Mouse (Mus musculus) MEL (cell line): ENCODE results near the gene Btf3l4. TPM values are rescaled to one million over a fixed set of nuclear protein-coding genes. Genes with fewer than 3 reads are reported as not detected.

Experiments
- DNase-seq: peaks from one replicate; pipeline ENCODE4 v3.0.0; 2011; ENCODE audit warnings: low read depth, low spot score
- H3K27ac ChIP-seq: 2 replicates; pipeline ENCODE4 v1.5.1; 2012; ENCODE audit warnings: low read depth, mild to moderate bottlenecking, control low read depth, low read length, moderate library complexity; ENCODE audit not compliant: control insufficient read depth
- H3K27me3 ChIP-seq, 2 experiments: fragments of 150-350 bp in 1 of 2; sonication (generic) in 1 of 2; 2 replicates each; pipeline ENCODE4 v1.6.1; 2012; ENCODE audit warnings: low read length in 2 of 2, mild to moderate bottlenecking in 2 of 2, improper control_type of control experiment in 1 of 2, moderate library complexity in 1 of 2; ENCODE audit not compliant: insufficient read depth in 2 of 2, control insufficient read depth in 1 of 2
- H3K36me3 ChIP-seq, 2 experiments: 2 replicates each; pipeline ENCODE4 v1.6.1; 2012 to 2014; ENCODE audit warnings: low read length in 2 of 2, improper control_type of control experiment in 1 of 2, inconsistent platforms in 1 of 2, mild to moderate bottlenecking in 1 of 2; ENCODE audit not compliant: insufficient read depth in 2 of 2, control insufficient read depth in 1 of 2
- H3K4me1 ChIP-seq, 2 experiments: fragments of 150-350 bp in 1 of 2; sonication (generic) in 1 of 2; 2 replicates each; pipeline ENCODE4 v1.6.1; 2012; ENCODE audit warnings: low read length in 2 of 2, improper control_type of control experiment in 1 of 2, mild to moderate bottlenecking in 1 of 2; ENCODE audit not compliant: insufficient read depth in 2 of 2, control insufficient read depth in 1 of 2
- H3K4me3 ChIP-seq, 2 experiments: fragments of 150-350 bp in 1 of 2; sonication (generic) in 1 of 2; 2 replicates each; pipeline ENCODE4 v1.5.1; 2012; ENCODE audit warnings: low read depth in 2 of 2, low read length in 2 of 2, mild to moderate bottlenecking in 2 of 2, moderate library complexity in 2 of 2, control low read depth in 1 of 2, improper control_type of control experiment in 1 of 2; ENCODE audit not compliant: control insufficient read depth in 1 of 2, insufficient read depth in 1 of 2
- H3K79me2 ChIP-seq: 2 replicates; pipeline ENCODE4 v1.6.1; 2012; ENCODE audit warnings: mild to moderate bottlenecking, low read length, moderate library complexity; ENCODE audit not compliant: control insufficient read depth, poor library complexity, insufficient read depth
- H3K9ac ChIP-seq: 2 replicates; pipeline ENCODE4 v1.6.1; 2012; ENCODE audit warnings: low read depth, mild to moderate bottlenecking, control low read depth, low read length, moderate library complexity; ENCODE audit not compliant: control insufficient read depth, poor library complexity, severe bottlenecking
- H3K9me3 ChIP-seq: fragments of 150-350 bp; sonication (generic); replicated peaks from 2 replicates; pipeline ENCODE4 v1.6.1; 2012; ENCODE audit warnings: mild to moderate bottlenecking, low read length, improper control_type of control experiment, moderate library complexity; ENCODE audit not compliant: insufficient read depth
- BHLHE40 ChIP-seq: IDR thresholded peaks from 2 replicates; pipeline ENCODE4 v1.6.1; 2012; ENCODE audit warnings: low read depth, mild to moderate bottlenecking, inconsistent platforms, low read length, improper control_type of control experiment, borderline replicate concordance
- CHD1 ChIP-seq: IDR thresholded peaks from 2 replicates; pipeline ENCODE4 v1.6.1; 2012; ENCODE audit warnings: low read depth, mild to moderate bottlenecking, inconsistent platforms, low read length, improper control_type of control experiment
- CHD2 ChIP-seq: IDR thresholded peaks from 2 replicates; pipeline ENCODE4 v1.6.1; 2011; ENCODE audit warnings: low read length, improper control_type of control experiment
- CTCF ChIP-seq, 3 experiments: IDR thresholded peaks in 2 of 3; conservative IDR thresholded peaks in 1 of 3; 2 replicates each; pipeline ENCODE4 v1.5.1; 2011 to 2012; ENCODE audit warnings: low read length in 3 of 3, low read depth in 2 of 3, mild to moderate bottlenecking in 2 of 3, improper control_type of control experiment in 1 of 3, inconsistent platforms in 1 of 3, mixed read lengths in 1 of 3, moderate library complexity in 1 of 3; ENCODE audit not compliant: control insufficient read depth in 1 of 3, insufficient read depth in 1 of 3, poor library complexity in 1 of 3, severe bottlenecking in 1 of 3
- E2F4 ChIP-seq: IDR thresholded peaks from 2 replicates; pipeline ENCODE4 v1.6.1; 2011; ENCODE audit warnings: low read depth, low read length, improper control_type of control experiment, borderline replicate concordance
- ELF1 ChIP-seq: IDR thresholded peaks from 2 replicates; pipeline ENCODE4 v1.6.1; 2014; ENCODE audit warnings: low read depth, mild to moderate bottlenecking, inconsistent platforms, low read length, improper control_type of control experiment, moderate library complexity
- ETS1 ChIP-seq: IDR thresholded peaks from 2 replicates; pipeline ENCODE4 v1.6.1; 2012; ENCODE audit warnings: low read depth, mild to moderate bottlenecking, inconsistent platforms, low read length, improper control_type of control experiment, moderate library complexity
- HCFC1 ChIP-seq: IDR thresholded peaks from 2 replicates; pipeline ENCODE4 v1.6.1; 2012; ENCODE audit warnings: low read depth, mild to moderate bottlenecking, inconsistent platforms, low read length, improper control_type of control experiment, moderate library complexity
- JUND ChIP-seq: IDR thresholded peaks from 2 replicates; pipeline ENCODE4 v1.6.1; 2011; ENCODE audit warnings: low read depth, mild to moderate bottlenecking, improper control_type of control experiment, low read length
- KAT2A ChIP-seq: conservative IDR thresholded peaks from 2 replicates; pipeline ENCODE4 v1.6.1; 2012; ENCODE audit warnings: low read depth, low read length, improper control_type of control experiment, inconsistent platforms
- MAFK ChIP-seq: IDR thresholded peaks from 2 replicates; pipeline ENCODE4 v1.6.1; 2011; ENCODE audit warnings: low read depth, mild to moderate bottlenecking, low read length, improper control_type of control experiment, borderline replicate concordance
- MAZ ChIP-seq: IDR thresholded peaks from 2 replicates; pipeline ENCODE4 v1.6.1; 2012; ENCODE audit warnings: low read depth, mild to moderate bottlenecking, inconsistent platforms, low read length, improper control_type of control experiment
- MEF2A ChIP-seq: IDR thresholded peaks from 2 replicates; pipeline ENCODE4 v1.6.1; 2014; ENCODE audit warnings: low read depth, mild to moderate bottlenecking, inconsistent platforms, low read length, improper control_type of control experiment; ENCODE audit not compliant: poor library complexity, insufficient replicate concordance, severe bottlenecking; ENCODE audit errors: extremely low read depth
- MXI1 ChIP-seq: IDR thresholded peaks from 2 replicates; pipeline ENCODE4 v1.6.1; 2011; ENCODE audit warnings: mild to moderate bottlenecking, low read depth, low read length, improper control_type of control experiment
- MYB ChIP-seq: IDR thresholded peaks from 2 replicates; pipeline ENCODE4 v1.6.1; 2011; ENCODE audit warnings: mild to moderate bottlenecking, low read depth, low read length, improper control_type of control experiment
- MYC ChIP-seq: IDR thresholded peaks from 2 replicates; pipeline ENCODE4 v1.6.1; 2011; ENCODE audit warnings: low read depth, mild to moderate bottlenecking, low read length, improper control_type of control experiment, moderate library complexity
- NELFE ChIP-seq: IDR thresholded peaks from 2 replicates; pipeline ENCODE4 v1.6.1; 2011; ENCODE audit warnings: low read depth, low read length, improper control_type of control experiment
- NRF1 ChIP-seq: IDR thresholded peaks from 2 replicates; pipeline ENCODE4 v1.6.1; 2014; ENCODE audit warnings: low read depth, mild to moderate bottlenecking, inconsistent platforms, low read length, improper control_type of control experiment, moderate library complexity; ENCODE audit not compliant: poor library complexity, insufficient read depth, severe bottlenecking
- RAD21 ChIP-seq: IDR thresholded peaks from 2 replicates; pipeline ENCODE4 v1.6.1; 2011; ENCODE audit warnings: mild to moderate bottlenecking, low read depth, low read length, improper control_type of control experiment
- RCOR1 ChIP-seq: IDR thresholded peaks from 2 replicates; pipeline ENCODE4 v1.6.1; 2012; ENCODE audit warnings: low read depth, mild to moderate bottlenecking, inconsistent platforms, low read length, improper control_type of control experiment
- SIN3A ChIP-seq: IDR thresholded peaks from 2 replicates; pipeline ENCODE4 v1.6.1; 2012; ENCODE audit warnings: low read length, improper control_type of control experiment, inconsistent platforms
- TBP ChIP-seq: IDR thresholded peaks from 2 replicates; pipeline ENCODE4 v1.8.0; 2011; ENCODE audit warnings: low read depth, low read length, improper control_type of control experiment
- TCF12 ChIP-seq: IDR thresholded peaks from 2 replicates; pipeline ENCODE4 v1.6.1; 2014; ENCODE audit warnings: low read depth, mild to moderate bottlenecking, inconsistent platforms, low read length, improper control_type of control experiment, moderate library complexity
- UBTF ChIP-seq: IDR thresholded peaks from 2 replicates; pipeline ENCODE4 v1.6.1; 2012; ENCODE audit warnings: low read depth, mild to moderate bottlenecking, inconsistent platforms, low read length, improper control_type of control experiment, moderate library complexity, borderline replicate concordance; ENCODE audit not compliant: insufficient read depth
- ZC3H11A ChIP-seq: IDR thresholded peaks from 2 replicates; pipeline ENCODE4 v1.6.1; 2012; ENCODE audit warnings: low read depth, mild to moderate bottlenecking, inconsistent platforms, low read length, improper control_type of control experiment
- ZKSCAN1 ChIP-seq: IDR thresholded peaks from 2 replicates; pipeline ENCODE4 v1.6.1; 2012; ENCODE audit warnings: low read depth, mild to moderate bottlenecking, inconsistent platforms, low read length, improper control_type of control experiment, moderate library complexity
- ZNF384 ChIP-seq: IDR thresholded peaks from 2 replicates; pipeline ENCODE4 v1.6.1; 2012; ENCODE audit warnings: low read depth, mild to moderate bottlenecking, inconsistent platforms, low read length, improper control_type of control experiment
- polyA plus RNA-seq, 2 experiments: library from polyadenylated mRNA; stranded (reverse) in 1 of 2; unstranded in 1 of 2; fragments of >175 nt in 1 of 2; fragments of >200 nt in 1 of 2; gene quantifications; 2 replicates each; pipeline versions ENCODE4 v1.2.1 to v1.2.4; 2012; ENCODE audit warnings: low replicate concordance in 2 of 2, low read depth in 1 of 2; ENCODE audit not compliant: insufficient read length in 2 of 2, insufficient read depth in 1 of 2, missing spikeins in 1 of 2
- total RNA-seq: library from RNA; depleted of rRNA; stranded (reverse); fragments of 300-350 nt; gene quantifications from 2 replicates; pipeline ENCODE4 v1.2.3, GENCODE M21; 2012

The Btf3l4 gene
- total and polyA plus RNA-seq, 3 experiments, result 24.4 to 43.8 TPM; not detected in 1

DNA sequence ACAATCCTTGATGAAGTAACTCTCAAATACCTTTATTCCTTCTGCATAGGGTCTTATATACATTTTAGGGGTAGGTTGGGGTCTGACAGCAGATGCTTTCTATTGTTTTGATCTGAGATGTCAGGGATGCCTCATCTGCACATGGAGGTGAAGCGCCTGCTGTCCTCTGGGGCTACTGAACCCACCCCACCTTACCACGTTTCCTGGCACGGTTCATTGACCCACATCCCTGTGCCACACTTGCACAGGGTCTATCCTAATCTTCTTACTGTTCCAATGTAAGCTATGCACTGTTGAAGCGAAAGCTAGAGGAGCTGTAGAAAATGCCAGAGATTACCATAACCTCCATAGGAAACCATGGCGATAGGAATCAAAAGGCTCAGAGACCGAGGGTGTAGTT, 21.9 kb downstream of the Btf3l4 start:
- no peak overlapping the region for H3K4me3 ChIP-seq
- no peaks in the 10 kb centered on the region; a peak in 1 of 4 replicates for H3K27me3 ChIP-seq
- no peak for DNase-seq
- no peaks in the 10 kb centered on the region; a peak in 1 of 4 replicates for H3K36me3 ChIP-seq
- TF ChIP-seq TBP (no peak), MAZ (no peak), RCOR1 (no peak), MXI1 (no peak), SIN3A (no peak), RAD21 (no peak), UBTF (no peak), HCFC1 (no peak), BHLHE40 (no peak), ZNF384 (no peak), MYC (no peak), MAFK (no peak), KAT2A (no peak), JUND (no peak), CTCF (IDR thresholded peaks at IDR 0.05 in 2 of 3, conservative IDR thresholded peaks at IDR 0.05 in 1 of 3; ENCODE audit: control insufficient read depth in 1 of 3, insufficient read depth in 1 of 3, low read depth in 2 of 3, low read length in 3 of 3, poor library complexity in 1 of 3, severe bottlenecking in 1 of 3) (no peak), ZKSCAN1 (no peak), TCF12 (no peak)
- TF ChIP-seq, all 39 proteins: peak for 0
- Histone ChIP-seq H3K27ac (no peak overlapping the region), H3K9ac (no peak overlapping the region), H3K4me1 (no peaks in the 10 kb centered on the region), H3K79me2 (no peaks in the 10 kb centered on the region), H3K9me3 (no peaks in the 10 kb centered on the region)

DNA sequence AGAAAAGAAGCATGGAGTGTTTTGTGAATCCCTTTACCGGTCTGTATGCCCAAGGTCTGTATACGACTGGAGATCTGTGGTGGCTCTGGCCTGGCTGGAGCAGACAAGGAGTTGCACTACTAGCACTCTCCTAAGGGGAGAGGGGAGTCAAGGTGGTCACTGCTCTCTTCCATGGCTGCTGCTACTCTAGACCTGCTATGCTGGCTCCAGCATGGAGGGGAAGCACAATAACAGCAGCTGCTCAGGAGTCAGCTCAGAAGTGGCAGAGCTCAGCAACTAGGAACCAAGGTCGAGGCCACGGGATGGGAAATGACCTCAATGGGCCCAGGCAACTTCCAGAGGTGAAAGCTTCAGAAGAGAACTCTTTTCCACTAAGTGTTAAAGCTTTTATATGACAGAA, 22.3 kb downstream of the Btf3l4 start:
- Histone ChIP-seq H3K27me3 (no peaks in the 10 kb centered on the region; a peak in 1 of 4 replicates), H3K4me3 (no peak overlapping the region), H3K27ac (no peak overlapping the region), H3K79me2 (no peaks in the 10 kb centered on the region)
- no peak for DNase-seq
- no peak for TF ChIP-seq TCF12
- TF ChIP-seq MEF2A, result no peak
- TF ChIP-seq E2F4, result no peak
- TF ChIP-seq ZKSCAN1, result no peak
- no peak for TF ChIP-seq NRF1
- TF ChIP-seq CHD2, result no peak
- TF ChIP-seq CHD1, result no peak
- no peak for TF ChIP-seq JUND
- no peak for TF ChIP-seq ELF1
- TF ChIP-seq TBP, result no peak
- TF ChIP-seq ETS1, result no peak
- TF ChIP-seq NELFE, result no peak
- TF ChIP-seq ZC3H11A, result no peak
- TF ChIP-seq MYB, result no peak
- TF ChIP-seq MAZ, result no peak
- TF ChIP-seq, all 39 proteins: peak for 0
- no peak overlapping the region for H3K9ac ChIP-seq
- H3K9me3 ChIP-seq, result no peaks in the 10 kb centered on the region
- no peaks in the 10 kb centered on the region; a peak in 1 of 4 replicates for H3K36me3 ChIP-seq
- H3K4me1 ChIP-seq, result no peaks in the 10 kb centered on the region
